Mouse (Mus musculus) lung, embryonic 15.5 days (tissue): ENCODE measurements around the gene Tgfb3. TPM values are rescaled to one million over a fixed set of nuclear protein-coding genes. Genes with fewer than 3 reads are reported as not detected.

Experiments
- polyA plus RNA-seq: library from polyadenylated mRNA; unstranded; fragments of >200 nt; fragmentation: Nextera tagmentation; extraction: Ambion mirVana; gene quantifications from 2 replicates; pipeline ENCODE4 v1.2.1, GENCODE M21; 2015

Tgfb3 gene
- polyA plus RNA-seq, 1 experiment from 2014 or later: 51.8 TPM

Other genes starting within 250 kb of the Tgfb3 start
- gene Ift43, start 3.5 kb upstream of the Tgfb3 start, polyA plus RNA-seq: 93.8 and 96.6 TPM in 2 replicates
- gene Gpatch2l, start 162.8 kb upstream of the Tgfb3 start, polyA plus RNA-seq: 15.0 and 17.4 TPM in 2 replicates